In the genomic region with DNA sequence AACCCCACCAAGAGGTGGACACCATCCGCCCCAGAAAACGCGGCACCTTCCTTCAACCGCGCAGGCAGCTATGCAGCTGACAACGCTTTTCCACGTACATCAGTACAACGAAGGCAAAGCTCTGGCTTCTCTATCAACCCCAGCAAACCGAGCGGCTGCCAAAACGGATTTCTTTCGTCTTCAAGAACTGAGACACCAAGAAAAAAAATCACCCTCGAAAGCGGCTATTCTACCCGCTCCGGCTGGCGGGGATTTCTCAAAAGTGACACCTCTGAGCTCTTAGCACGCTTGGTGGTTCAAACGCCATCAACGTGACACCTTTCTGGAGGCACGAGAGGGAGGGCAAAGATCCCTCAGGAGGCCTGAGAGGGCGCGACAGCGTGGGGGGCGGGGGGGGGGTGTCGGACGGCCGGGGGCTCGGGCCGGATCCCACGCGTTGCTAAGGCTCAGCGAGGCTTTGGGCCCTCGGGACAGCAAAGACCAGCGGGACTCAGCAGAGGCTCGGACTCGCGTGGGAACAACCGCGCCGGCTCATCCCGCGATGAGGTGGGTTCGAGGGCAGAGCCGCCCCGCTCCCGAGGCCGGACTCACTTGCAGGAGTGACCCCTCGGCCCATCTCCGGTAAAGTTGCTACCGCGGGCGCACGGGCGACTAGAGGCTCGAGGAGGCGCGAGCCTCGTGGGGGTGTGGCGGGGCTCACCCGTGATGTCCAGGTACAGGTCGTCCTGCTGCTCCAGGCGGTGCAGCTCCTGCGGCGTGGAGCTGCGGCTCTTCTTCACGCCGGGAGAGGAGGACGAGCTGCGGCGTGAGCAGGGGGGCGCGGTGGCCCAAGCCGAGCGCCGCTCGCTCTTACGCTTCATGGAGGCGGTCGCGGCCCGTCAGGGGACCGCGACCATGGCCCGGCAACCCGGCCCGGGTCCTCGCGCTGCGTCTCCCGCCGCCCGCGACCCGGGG, we compare ENCODE assay signal across 9 mouse cellular contexts. TPM values are rescaled to one million over a fixed set of nuclear protein-coding genes. Genes with fewer than 3 reads are reported as not detected.
DNase-seq lines count a peak whose midpoint lies in the region; ATAC-seq lines count a peak whose summit lies in the region.
"Had no signal": no experiment of that assay in that cellular context is flagged by ENCODE, and none has a peak within 500 bp of the region (broad histone marks: within the 10 kb centered on the region; RNA-seq: fewer than 3 reads in every experiment).

No protein-coding gene starts in this region.

- DNase-seq in frontal cortex, postnatal 25 days (ENCODE audit: low spot score in 2 of 2), result no peak
- DNase-seq in CD8-positive naive resting alpha-beta T cell, adult 2 months (ENCODE audit: low read depth in 2 of 2, low spot score in 2 of 2), result peak; percentile 48
- peak; percentile 34 to 39 for DNase-seq in cerebellum, postnatal 14 days
- peak; percentile 15 to 31 for DNase-seq in left cerebral cortex, adult 8-10 months (ENCODE audit: low spot score in 2 of 2)
- no peak for DNase-seq in midbrain, embryonic 10.5 days (ENCODE audit: low spot score)

- no peaks in the 10 kb centered on the region for H3K9me3 ChIP-seq in heart, embryonic 15.5 days (replicated peaks)
- H3K9me3 ChIP-seq in midbrain, embryonic 10.5 days (replicated peaks), result no peaks in the 10 kb centered on the region
- no peaks in the 10 kb centered on the region for H3K9me3 ChIP-seq in stomach, embryonic 16.5 days (replicated peaks; ENCODE audit: control insufficient read depth, low read length)

- H3K9ac ChIP-seq in heart, embryonic 15.5 days, result peak overlapping the region; percentile 73
- H3K9ac ChIP-seq in stomach, embryonic 16.5 days (ENCODE audit: low read length), result peak overlapping the region; percentile 86

- ATAC-seq in frontal cortex, adult (ENCODE audit: low TSS enrichment), result peak; percentile 47
- ATAC-seq in heart, embryonic 15.5 days (replicated peaks; ENCODE audit: insufficient number of reproducible peaks, insufficient read depth, low FRiP score, low read depth), result peak; percentile 56; the same call in 1 of the 2 replicates
- ATAC-seq in stomach, embryonic 16.5 days (ENCODE audit: insufficient read depth, low FRiP score), result peak; percentile 37

- under 1% methylated on average over 92 of the region's 95 CpGs for WGBS in heart, embryonic 15.5 days
- under 1% methylated on average over 85 of the region's 95 CpGs for WGBS in midbrain, embryonic 10.5 days
- WGBS in stomach, embryonic 16.5 days, result under 1% methylated on average over 91 of the region's 95 CpGs

- peak overlapping the region; percentile 73 for H3K4me3 ChIP-seq in heart, embryonic 15.5 days
- peak overlapping the region; percentile 89 for H3K4me3 ChIP-seq in midbrain, embryonic 10.5 days
- H3K4me3 ChIP-seq in stomach, embryonic 16.5 days (replicated peaks; ENCODE audit: low read length), result peak overlapping the region; percentile 83

- peak overlapping the region; percentile 100 for H3K4me2 ChIP-seq in heart, embryonic 15.5 days
- H3K4me2 ChIP-seq in stomach, embryonic 16.5 days (ENCODE audit: low read depth, low read length), result peak overlapping the region; percentile 99

- no peaks in the 10 kb centered on the region for H3K36me3 ChIP-seq in heart, embryonic 15.5 days
- H3K36me3 ChIP-seq in midbrain, embryonic 10.5 days, result no peaks in the 10 kb centered on the region
- H3K36me3 ChIP-seq in stomach, embryonic 16.5 days (ENCODE audit: control insufficient read depth, insufficient read depth, low read length), result no peaks in the 10 kb centered on the region

- peaks cover 18% of the 10 kb centered on the region for H3K4me1 ChIP-seq in heart, embryonic 15.5 days (replicated peaks)
- H3K4me1 ChIP-seq in midbrain, embryonic 10.5 days, result peaks cover 23% of the 10 kb centered on the region
- H3K4me1 ChIP-seq in stomach, embryonic 16.5 days (ENCODE audit: control insufficient read depth, insufficient read depth, low read length), result no peaks in the 10 kb centered on the region

- no peak overlapping the region for H3K27ac ChIP-seq in heart, embryonic 15.5 days
- H3K27ac ChIP-seq in midbrain, embryonic 10.5 days (replicated peaks), result peak overlapping the region; percentile 81
- H3K27ac ChIP-seq in stomach, embryonic 16.5 days (ENCODE audit: low read length), result no peak overlapping the region
- H3K27ac ChIP-seq: macrophage had no signal

- no peaks in the 10 kb centered on the region for H3K27me3 ChIP-seq in heart, embryonic 15.5 days
- H3K27me3 ChIP-seq in midbrain, embryonic 10.5 days (ENCODE audit: low read depth, poor library complexity, severe bottlenecking), result peaks cover 39% of the 10 kb centered on the region
- no peaks in the 10 kb centered on the region; the same call in 1 of the 2 replicates for H3K27me3 ChIP-seq in stomach, embryonic 16.5 days (ENCODE audit: control insufficient read depth, insufficient read depth, low read length)

RNA-seq across cellular contexts. Expression of a gene that starts 0.9 kb away (rescaled TPM):
- 12.1 and 12.7 TPM in 2 replicates for polyA plus RNA-seq in heart, embryonic 15.5 days (2015; fragmentation: Nextera tagmentation; extraction: Ambion mirVana)
- 10 to 100 TPM; 15.0 to 21.0 (median 19.1) TPM for total RNA-seq in left cerebral cortex, adult 8-10 months (2022)
- 9.5 and 12.6 TPM in 2 replicates for polyA plus RNA-seq in midbrain, embryonic 10.5 days (2016; fragmentation: Nextera tagmentation; extraction: Ambion mirVana)
- polyA plus RNA-seq in stomach, embryonic 16.5 days (2015; fragmentation: Nextera tagmentation; extraction: Ambion mirVana), result 25.2 and 28.9 TPM in 2 replicates

RNA-seq across cellular contexts. Expression of a gene that starts 38.3 kb away (rescaled TPM):
- 69.2 and 70.0 TPM in 2 replicates for polyA plus RNA-seq in heart, embryonic 15.5 days (2015; fragmentation: Nextera tagmentation; extraction: Ambion mirVana)
- 10 to 100 TPM; 21.0 to 23.6 (median 23.1) TPM for total RNA-seq in left cerebral cortex, adult 8-10 months (2022)
- polyA plus RNA-seq in midbrain, embryonic 10.5 days (2016; fragmentation: Nextera tagmentation; extraction: Ambion mirVana), result 22.9 and 25.3 TPM in 2 replicates
- 55.2 and 61.7 TPM in 2 replicates for polyA plus RNA-seq in stomach, embryonic 16.5 days (2015; fragmentation: Nextera tagmentation; extraction: Ambion mirVana)

Comparison
In these comparisons a context has a peak if more than half of its experiments do, and no peak if none do; other contexts are left out.
1. DNase-seq: peak in CD8-positive naive resting alpha-beta T cell, adult 2 months (2 of 2), cerebellum, postnatal 14 days (2 of 2) and left cerebral cortex, adult 8-10 months (2 of 2); none in frontal cortex, postnatal 25 days (0 of 2) and midbrain, embryonic 10.5 days (single experiment).
2. Peak in every context shown above with its lines, with median percentiles within 50 percentile points of each other: ATAC-seq and H3K4me3 ChIP-seq.